Mouse (Mus musculus) lung, postnatal 0 days (tissue): ENCODE results near the gene Dusp18.

ENCODE experiments used
- CTCF ChIP-seq: IDR thresholded peaks from 2 replicates; pipeline ENCODE4 v1.5.1; 2016; ENCODE audit warnings: antibody characterized with exemption, mild to moderate bottlenecking
- EP300 ChIP-seq: IDR thresholded peaks from 2 replicates; pipeline ENCODE4 v1.6.1; 2016; ENCODE audit warnings: antibody characterized with exemption, mild to moderate bottlenecking, control low read depth

GRCm38 (mm10) chr11:3930019-3930418 is 35.0 kb downstream of the Dusp18 start:
- TF ChIP-seq CTCF (no peak), EP300 (no peak)
